Mouse (Mus musculus) urinary bladder, adult 2 months (tissue): Measurements from ENCODE around the gene Cp. TPM values are rescaled to one million over a fixed set of nuclear protein-coding genes. Genes with fewer than 3 reads are reported as not detected.
"Not testable (repeated sequence)": the region's sequence is repeated elsewhere in the genome, so short reads cannot be mapped to it uniquely, and the experiment has no call there.

Experiments
- DNase-seq: peaks from one replicate; pipeline ENCODE4 v3.0.0; 2022; ENCODE audit warnings: low spot score
- polyA plus RNA-seq: library from polyadenylated mRNA; depleted of rRNA; stranded (reverse); fragments of >200 nt; gene quantifications from 2 replicates; pipeline ENCODE4 v1.2.3, GENCODE M21; 2012; rRNA removed

Gene Cp
- 11.2 and 13.7 TPM in 2 replicates for polyA plus RNA-seq

DNA sequence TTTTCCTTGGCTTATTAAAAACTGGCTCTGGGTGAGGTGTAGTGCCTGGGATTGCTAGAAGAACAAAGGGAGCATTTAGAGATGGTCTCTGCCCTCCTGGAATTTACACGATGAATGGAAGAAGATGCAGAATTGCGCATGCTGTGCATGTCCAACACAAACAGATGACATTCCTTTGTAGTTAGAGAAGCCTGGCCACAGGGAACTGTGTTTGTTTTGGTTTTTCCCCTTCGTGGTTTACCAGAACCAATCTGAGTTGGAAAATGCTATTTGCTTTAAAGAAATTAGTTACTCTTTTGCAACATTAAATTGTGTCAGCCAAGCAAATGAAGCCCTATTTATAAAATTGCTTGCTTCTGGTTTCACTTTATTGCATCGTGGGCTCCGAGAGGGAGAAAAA is at the start of gene Cp:
Cp (plus strand) TSS at position 170 of the 400 bp plus-strand sequence.
- no peak for DNase-seq

- DNase-seq: no peak
Measured at GRCm38 (mm10) chr3:19948552-19948951, 8.3 kb upstream of the Cp start.

DNA sequence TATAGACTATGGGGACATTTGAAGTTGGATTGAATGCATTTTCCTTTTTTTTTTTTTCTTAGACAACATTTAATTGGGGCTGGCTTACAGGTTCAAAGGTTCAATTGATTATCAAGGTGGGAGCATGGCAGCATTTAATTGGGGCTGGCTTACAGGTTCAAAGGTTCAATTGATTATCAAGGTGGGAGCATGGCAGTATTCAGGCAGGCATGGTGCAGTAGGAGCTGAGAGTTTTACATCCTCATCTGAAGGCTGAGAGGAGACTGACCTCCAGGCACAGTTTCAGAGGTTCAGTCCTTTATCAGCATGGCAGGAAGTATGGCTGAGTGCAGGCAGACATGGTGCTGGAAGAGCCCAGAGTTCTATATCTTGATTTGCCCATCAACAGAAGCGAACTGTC is 7.5 kb upstream of the Cp start:
- DNase-seq: not testable (repeated sequence)

DNA sequence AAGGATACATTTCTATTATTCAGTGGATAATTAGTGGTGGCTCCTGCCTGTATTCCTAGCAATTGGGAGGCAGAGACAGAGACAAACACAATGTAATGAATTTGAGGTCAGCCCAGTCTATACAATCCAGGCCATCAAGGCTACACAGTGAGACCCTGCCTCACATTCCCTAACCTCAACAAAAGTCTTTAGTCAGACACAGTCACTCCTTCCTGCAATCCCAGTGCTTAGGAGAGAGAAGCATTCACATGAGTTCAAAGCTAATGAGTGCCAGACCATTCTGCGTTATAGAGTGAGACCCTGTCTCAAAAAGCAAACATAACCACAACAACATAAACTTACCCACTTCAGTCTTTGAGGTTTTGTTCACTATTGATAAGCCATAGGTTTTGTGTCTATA is 3.4 kb upstream of the Cp start:
- no peak for DNase-seq

DNA sequence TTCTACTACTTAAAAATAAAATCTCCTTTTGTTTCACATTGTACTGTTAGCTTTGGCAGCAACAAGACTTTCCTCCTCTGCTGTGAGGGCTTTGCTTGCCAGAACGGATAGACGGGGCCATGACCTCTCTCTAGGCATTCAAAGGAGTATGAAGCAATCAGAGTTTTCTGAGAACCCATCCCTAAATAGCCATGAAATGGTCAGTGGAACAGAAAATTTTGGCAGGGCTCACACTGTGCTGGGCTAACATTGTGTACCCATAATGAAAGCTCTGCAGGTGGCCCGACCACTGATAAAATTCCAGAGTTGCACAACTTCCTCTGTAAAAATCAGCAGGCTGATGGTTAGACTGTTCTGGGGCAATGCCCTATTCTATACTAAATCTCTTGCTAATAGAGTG is 3.0 kb upstream of the Cp start:
- no peak for DNase-seq

GRCm38 (mm10) chr3:19958031-19958430 is 1.2 kb downstream of the Cp start:
- no peak for DNase-seq

DNA sequence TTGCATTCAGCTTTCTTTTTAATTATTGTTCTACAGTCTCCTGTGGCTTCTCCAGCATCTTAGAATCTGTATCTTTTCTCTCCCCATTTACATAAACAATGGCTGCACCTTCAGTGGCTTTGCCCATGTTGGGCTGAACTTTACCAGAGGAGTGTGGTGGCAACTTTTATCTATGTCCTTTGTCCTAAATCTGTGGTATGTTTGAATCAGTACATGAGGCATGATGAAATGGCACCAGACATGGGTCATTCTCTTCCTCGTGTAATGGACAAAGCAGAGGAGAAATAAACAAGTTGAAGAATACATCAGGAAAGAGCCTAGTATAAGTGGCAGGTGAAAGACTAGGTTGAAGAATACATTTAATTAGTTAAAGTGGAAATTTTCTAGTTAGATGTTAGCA is 2.1 kb downstream of the Cp start:
- DNase-seq: no peak

- no peak for DNase-seq
Measured at GRCm38 (mm10) chr3:19960570-19961114, 3.8 kb downstream of the Cp start.

- no peak for DNase-seq
Measured at GRCm38 (mm10) chr3:19961341-19961740, 4.5 kb downstream of the Cp start.

DNA sequence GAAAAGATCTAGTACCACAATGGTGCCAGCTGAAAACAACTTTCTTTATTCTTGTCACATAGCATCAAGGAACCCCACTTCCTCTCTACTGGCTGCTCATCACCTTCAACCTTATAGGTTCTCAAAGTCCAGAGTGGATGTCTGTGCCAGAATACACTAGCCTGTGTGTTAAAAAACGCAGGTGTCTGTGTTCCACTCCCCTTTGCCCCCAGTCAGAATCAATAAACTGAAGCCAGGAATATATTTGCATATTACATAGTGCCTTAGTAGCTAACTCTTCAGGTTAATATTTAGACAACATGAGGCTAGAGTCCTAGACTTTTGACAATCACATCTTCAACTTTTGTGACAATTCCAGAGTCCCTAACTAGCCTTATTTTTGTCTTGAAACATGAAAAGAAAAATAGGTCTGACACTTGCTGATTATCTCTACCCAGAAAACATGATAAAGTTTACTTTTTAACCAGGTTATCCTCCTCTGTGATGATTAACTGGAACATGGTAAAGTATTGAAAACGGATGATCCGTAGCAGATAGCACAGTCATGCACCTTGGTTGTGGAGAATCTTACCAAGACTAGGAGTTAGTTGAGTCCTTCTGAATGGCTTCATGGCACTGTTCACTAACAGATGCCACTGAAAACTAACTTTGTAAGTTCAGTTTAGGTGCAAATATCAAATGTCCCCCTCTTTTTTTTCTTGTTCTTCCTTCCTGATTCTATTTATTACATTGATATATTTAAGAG is 6.1 kb downstream of the Cp start:
- no peak for DNase-seq

GRCm38 (mm10) chr3:19964625-19965188 is 7.9 kb downstream of the Cp start:
- DNase-seq: no peak

GRCm38 (mm10) chr3:19965239-19965638 is 8.4 kb downstream of the Cp start:
- DNase-seq: no peak

GRCm38 (mm10) chr3:19966072-19966471 is 9.2 kb downstream of the Cp start:
- no peak for DNase-seq

DNA sequence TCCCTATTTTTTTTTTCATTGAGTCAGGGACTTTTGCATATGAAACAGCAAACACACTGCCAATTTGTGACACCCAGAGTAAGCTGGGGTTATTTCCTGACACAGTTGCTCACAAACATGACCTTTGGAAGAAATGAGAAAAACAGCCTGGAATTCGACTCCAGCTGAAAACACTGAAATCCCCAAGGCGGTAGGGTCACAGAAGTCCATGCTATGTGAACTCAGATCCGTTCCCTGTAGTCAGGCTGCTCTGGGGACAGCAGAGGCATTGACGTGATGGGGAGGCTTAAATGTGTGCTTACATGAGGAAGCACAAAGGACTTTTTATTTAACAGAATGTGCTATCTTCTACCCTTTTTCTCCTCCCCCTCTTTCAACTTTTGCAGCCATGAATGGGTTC is 21.6 kb downstream of the Cp start:
- DNase-seq: no peak

- no peak for DNase-seq
Measured at GRCm38 (mm10) chr3:19981156-19981555, 24.3 kb downstream of the Cp start.

GRCm38 (mm10) chr3:19982846-19983245 is 26.0 kb downstream of the Cp start:
- DNase-seq: no peak

DNA sequence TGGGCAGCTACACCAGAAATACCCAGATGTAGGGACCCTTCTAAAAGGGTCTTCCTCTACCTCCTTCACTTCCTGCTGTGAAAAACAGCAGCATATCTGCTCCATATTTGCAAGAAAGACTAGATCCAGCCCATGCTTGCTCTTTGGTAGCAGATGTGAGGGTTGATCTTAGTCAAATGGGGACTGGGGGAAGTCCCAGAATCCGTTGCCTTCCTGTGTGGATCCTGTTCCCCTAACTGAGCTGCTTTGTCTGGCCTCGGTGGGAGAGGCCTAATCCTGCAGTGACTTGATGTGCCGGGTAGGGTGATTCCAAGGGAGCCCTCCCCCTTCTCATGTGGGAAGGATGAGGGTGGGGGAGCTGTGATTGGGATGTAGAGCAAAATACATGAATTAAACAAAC is 29.3 kb downstream of the Cp start:
- no peak for DNase-seq

- DNase-seq: no peak
Measured at GRCm38 (mm10) chr3:19990031-19990430, 33.2 kb downstream of the Cp start.

- DNase-seq: no peak
Measured at GRCm38 (mm10) chr3:19992388-19992787, 35.5 kb downstream of the Cp start.

GRCm38 (mm10) chr3:19999551-19999950 is 42.7 kb downstream of the Cp start:
- DNase-seq: no peak

DNA sequence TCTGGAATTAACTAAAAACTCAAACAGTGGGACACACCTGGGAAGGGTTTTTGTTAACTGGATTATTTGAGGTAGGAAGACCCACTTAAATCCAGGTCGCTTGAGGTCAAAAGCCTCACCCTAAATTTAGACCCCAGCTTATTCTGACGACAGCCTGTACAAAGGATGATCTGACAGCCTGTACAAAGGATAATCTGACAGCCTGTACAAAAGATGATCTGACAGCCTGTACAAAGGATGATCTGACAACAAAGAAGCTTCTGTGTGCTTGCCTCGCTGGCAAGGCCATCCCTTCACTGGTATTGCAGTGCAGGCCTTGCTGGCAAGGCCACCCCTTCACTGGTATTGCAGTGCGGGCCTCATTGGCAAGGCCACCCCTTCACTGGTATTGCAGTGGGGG is 44.0 kb downstream of the Cp start:
- DNase-seq: no peak

DNA sequence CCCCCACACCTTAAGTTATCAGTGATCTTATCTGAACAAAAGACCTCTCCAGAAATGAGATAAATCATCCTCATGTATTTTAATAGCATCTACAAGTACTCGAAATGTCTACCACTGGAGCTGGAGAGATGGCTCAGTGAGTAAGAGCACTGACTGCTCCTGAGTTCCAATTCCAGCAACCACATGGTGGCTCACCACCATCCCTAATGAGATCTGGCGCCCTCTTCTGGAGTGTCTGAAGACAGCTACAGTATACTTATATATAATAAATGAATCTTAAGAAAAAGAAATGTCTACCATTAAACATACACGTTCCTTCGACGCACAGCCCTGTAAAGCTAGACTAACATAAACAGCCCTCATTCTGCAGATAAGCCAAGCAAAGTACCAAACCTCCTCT is 45.9 kb downstream of the Cp start:
- DNase-seq: no peak

DNA sequence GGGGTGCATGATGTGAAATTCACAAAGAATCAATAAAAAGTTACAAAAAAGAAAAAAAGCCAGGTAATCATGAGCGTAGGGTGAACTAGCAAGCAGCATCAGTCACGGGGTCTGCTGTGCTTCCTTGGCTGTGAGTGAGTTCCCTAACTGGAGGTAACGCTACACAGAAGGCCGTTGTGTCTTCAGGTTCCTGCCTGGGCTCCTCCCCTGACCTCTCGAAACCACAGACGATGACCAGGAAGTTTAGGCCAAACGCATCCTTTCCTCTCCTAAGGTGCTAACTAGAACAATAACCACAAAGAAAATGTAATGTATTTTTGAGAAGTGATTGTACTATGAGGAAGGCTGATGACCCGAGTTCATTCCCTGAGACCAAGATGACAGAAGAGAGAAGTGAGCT is 47.6 kb downstream of the Cp start:
- DNase-seq: no peak

DNA sequence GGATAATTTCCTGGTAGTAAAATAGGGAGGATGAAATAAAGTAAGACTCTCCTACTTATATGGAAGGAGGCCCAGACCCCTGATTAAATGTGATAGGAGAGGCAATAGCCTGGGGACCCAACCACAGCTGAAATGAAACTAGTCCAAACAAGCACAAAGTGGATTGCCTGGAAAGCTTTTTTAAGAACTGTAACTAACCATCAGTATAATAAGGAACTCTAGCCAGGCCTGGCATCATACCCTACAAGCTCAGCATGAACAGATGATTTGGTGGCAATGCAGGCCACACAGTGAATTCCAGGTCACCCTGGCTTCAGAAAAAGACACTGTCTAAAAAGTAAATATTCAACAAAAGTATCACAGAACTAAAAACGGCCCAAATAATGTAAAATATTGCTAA is 48.8 kb downstream of the Cp start:
- no peak for DNase-seq
